Mouse (Mus musculus): ENCODE results near the gene C2cd3.
A peak's percentile ranks its signal among the peaks of the same experiment; 100 is the strongest.

Gene C2cd3

GRCm38 (mm10) chr7:100371495-100372451 lies at the start of gene C2cd3, which contains the start of gene Ppme1:
TSS of gene C2cd3 (plus strand) at chr7:100372233.
TSS of gene Ppme1 (minus strand) at chr7:100372307.
- DNase-seq (ENCODE audit: low spot score in 2 of 2): peak; percentile 92 to 98

GRCm38 (mm10) chr7:100323721-100324120 lies 48.3 kb upstream of the C2cd3 start:
- no peak for DNase-seq (ENCODE audit: low spot score in 2 of 2)

GRCm38 (mm10) chr7:100325482-100325881 lies 46.6 kb upstream of the C2cd3 start:
- DNase-seq (ENCODE audit: low spot score in 2 of 2): peak in 1 of 2 experiments; percentile 50

GRCm38 (mm10) chr7:100327514-100327913 lies 44.5 kb upstream of the C2cd3 start:
- no peak for DNase-seq (ENCODE audit: low spot score in 2 of 2)

GRCm38 (mm10) chr7:100328636-100329035 lies 43.4 kb upstream of the C2cd3 start:
- DNase-seq (ENCODE audit: low spot score in 2 of 2): no peak

GRCm38 (mm10) chr7:100331269-100331668 lies 40.8 kb upstream of the C2cd3 start:
- DNase-seq (ENCODE audit: low spot score in 2 of 2): no peak

- no peak for DNase-seq (ENCODE audit: low spot score in 2 of 2)
Observed at GRCm38 (mm10) chr7:100335921-100336320, 36.1 kb upstream of the C2cd3 start.

GRCm38 (mm10) chr7:100354984-100355383 lies 17.0 kb upstream of the C2cd3 start:
- DNase-seq (ENCODE audit: low spot score in 2 of 2): no peak

GRCm38 (mm10) chr7:100356324-100356723 lies 15.7 kb upstream of the C2cd3 start:
- no peak for DNase-seq (ENCODE audit: low spot score in 2 of 2)

- DNase-seq (ENCODE audit: low spot score in 2 of 2): no peak
Observed at GRCm38 (mm10) chr7:100356768-100357167, 15.3 kb upstream of the C2cd3 start.

- DNase-seq (ENCODE audit: low spot score in 2 of 2): no peak
Observed at GRCm38 (mm10) chr7:100357856-100358255, 14.2 kb upstream of the C2cd3 start.

GRCm38 (mm10) chr7:100363162-100363561 lies 8.9 kb upstream of the C2cd3 start:
- no peak for DNase-seq (ENCODE audit: low spot score in 2 of 2)

- no peak for DNase-seq (ENCODE audit: low spot score in 2 of 2)
Observed at GRCm38 (mm10) chr7:100364888-100365287, 7.1 kb upstream of the C2cd3 start.

GRCm38 (mm10) chr7:100372452-100372980 lies 483 bp downstream of the C2cd3 start:
- DNase-seq (ENCODE audit: low spot score in 2 of 2): no peak

GRCm38 (mm10) chr7:100378257-100378656 lies 6.2 kb downstream of the C2cd3 start:
- no peak for DNase-seq (ENCODE audit: low spot score in 2 of 2)

GRCm38 (mm10) chr7:100381161-100381560 lies 9.1 kb downstream of the C2cd3 start:
- no peak for DNase-seq (ENCODE audit: low spot score in 2 of 2)

GRCm38 (mm10) chr7:100383207-100383606 lies 11.2 kb downstream of the C2cd3 start:
- DNase-seq (ENCODE audit: low spot score in 2 of 2): no peak

- DNase-seq (ENCODE audit: low spot score in 2 of 2): no peak
Observed at GRCm38 (mm10) chr7:100388174-100388573, 16.1 kb downstream of the C2cd3 start.

- DNase-seq (ENCODE audit: low spot score in 2 of 2): no peak
Observed at GRCm38 (mm10) chr7:100390166-100390565, 18.1 kb downstream of the C2cd3 start.

- DNase-seq (ENCODE audit: low spot score in 2 of 2): no peak
Observed at GRCm38 (mm10) chr7:100392265-100392664, 20.2 kb downstream of the C2cd3 start.

- DNase-seq (ENCODE audit: low spot score in 2 of 2): no peak
Observed at GRCm38 (mm10) chr7:100399231-100399913, 27.3 kb downstream of the C2cd3 start.

GRCm38 (mm10) chr7:100400899-100401539 lies 29.0 kb downstream of the C2cd3 start:
- no peak for DNase-seq (ENCODE audit: low spot score in 2 of 2)
